Mouse (Mus musculus) T-helper 17 cell (primary cell): ENCODE results near the gene Mdm2.

Source experiments
- in situ Hi-C, 2 experiments: fragments of 300-600 bp; cut with MboI, MseI; formaldehyde crosslinking; loops; 1 replicate in 1 of 2; 2 replicates in 1 of 2; pipeline ENCODE4 v1.15.1; 2025; ENCODE audit warnings: high pct_unique_total_duplicates in 2 of 2

Mdm2 gene

DNA sequence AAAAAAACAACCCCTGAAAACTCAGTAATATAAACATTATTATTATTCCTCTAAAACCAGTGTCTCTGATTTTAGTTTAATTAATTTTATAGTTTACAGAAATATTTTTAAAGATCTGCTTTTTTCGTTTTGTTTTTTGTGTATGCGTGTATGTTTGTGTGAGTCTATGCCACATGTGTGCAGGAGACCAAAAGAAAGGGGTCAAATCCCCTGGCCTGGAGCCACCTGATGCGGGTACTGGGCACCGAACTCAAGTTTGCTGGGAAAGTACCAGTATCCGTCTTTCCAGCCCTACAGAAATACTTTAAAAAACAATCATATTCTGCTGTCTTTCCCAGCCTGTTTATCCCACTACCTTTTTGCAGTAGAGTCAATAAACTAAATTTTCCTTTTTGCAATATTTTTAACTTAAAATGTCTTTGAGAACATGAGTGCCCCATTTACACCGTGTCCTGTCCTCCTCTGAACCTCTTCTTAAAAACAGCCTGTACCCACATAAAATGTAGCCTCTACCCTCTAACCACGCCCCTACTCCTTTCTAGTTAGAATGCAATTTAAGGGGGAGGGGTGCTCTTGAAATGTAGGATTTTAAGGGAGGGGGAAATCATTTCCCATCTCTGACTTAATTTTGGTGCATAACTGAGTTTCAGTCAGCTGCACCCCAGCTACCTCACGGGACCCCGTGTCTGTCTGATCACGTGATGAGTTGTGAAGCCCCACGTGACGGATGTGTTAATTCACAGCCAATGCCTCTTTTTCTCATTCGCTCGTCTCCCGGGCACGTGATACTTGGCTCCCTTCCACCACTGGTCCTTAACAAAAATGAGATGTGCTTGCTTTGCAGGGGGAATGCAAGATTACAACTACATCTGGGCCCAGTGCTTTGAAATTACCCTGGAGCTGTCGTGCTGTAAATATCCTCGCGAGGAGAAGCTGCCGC, 35.2 kb downstream of the Mdm2 start:
- in situ Hi-C loops: loop anchor here in 1 of 2 experiments (10.0 kb wide), 1 partner anchor 101 kb away; no protein-coding TSS in a partner anchor

DNA sequence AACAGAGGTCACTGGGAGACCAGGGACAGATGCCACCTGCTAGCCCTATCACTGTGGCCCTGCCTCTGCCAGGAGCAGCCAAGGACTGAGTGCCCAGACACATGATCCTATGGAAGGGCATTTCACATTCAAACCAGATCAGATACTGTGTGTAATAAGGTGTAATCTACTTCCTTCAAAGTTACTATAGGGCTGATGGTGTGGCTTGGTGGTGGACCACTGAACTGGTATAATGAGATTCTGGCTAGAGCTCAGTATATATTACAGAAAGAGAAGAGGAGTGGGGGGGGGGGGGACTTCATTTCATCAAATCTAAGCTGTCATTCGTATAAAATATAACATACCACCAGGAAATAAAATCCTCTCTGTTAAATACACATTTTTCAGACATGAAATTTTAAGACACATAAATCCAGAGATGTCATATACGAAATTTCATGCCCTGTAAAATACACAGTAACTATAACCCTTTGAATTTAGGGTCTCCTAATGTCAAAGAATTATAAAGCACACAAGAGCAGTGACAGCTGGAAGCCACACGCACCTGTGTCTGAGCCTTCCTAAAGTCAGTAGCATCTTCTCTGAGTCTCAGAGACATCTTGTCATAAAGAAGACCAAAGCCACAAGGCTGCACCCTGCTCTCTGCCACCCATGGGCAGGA, 36.1 kb downstream of the Mdm2 start:
- in situ Hi-C loops: loop anchor here (5.0 to 10.0 kb wide), 2 partner anchors 100 to 102 kb away; no protein-coding TSS in a partner anchor

DNA sequence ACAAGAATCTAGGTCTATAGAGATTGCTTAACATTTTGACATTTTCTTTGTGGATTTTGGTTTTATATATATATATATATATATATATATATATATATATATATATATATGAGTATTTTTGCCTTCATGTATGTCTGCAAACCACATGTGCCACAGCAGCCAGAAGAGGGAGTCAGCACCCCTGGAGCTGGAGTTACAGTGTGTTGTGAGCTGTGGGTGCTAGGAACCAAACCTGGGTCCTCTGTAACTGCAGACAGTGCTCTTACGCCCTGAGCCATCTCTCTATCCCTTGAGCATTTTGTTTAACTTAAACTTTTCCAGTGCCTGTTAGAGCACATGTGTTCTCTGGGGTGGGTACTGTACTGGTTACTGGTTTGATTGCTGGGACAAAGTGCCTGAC, 36.6 kb downstream of the Mdm2 start:
- in situ Hi-C loops: loop anchor here (5.0 to 10.0 kb wide), 2 partner anchors 99 to 102 kb away; no protein-coding TSS in a partner anchor

DNA sequence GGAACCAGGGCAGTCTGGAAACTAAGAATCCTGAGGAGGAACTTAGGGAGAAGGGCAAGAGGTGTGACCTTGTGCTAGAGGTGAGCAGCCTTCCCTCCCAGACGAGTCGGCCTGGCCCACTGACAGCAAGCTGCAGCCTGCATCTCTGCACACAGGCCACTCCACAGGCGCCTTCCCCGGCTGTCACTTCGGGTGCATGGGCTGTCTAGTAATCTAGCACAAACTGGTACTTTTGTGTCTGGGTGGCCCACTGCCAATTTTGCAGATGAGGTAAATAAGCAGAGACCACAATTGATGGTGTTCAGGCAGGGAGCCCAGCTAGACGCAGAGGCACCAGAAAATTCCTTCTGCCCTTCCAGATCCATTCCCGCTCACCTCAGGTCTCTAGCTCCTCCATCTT, 37.9 kb downstream of the Mdm2 start:
- in situ Hi-C loops: loop anchor here (5.0 to 10.0 kb wide), 2 partner anchors 98 to 100 kb away; no protein-coding TSS in a partner anchor

DNA sequence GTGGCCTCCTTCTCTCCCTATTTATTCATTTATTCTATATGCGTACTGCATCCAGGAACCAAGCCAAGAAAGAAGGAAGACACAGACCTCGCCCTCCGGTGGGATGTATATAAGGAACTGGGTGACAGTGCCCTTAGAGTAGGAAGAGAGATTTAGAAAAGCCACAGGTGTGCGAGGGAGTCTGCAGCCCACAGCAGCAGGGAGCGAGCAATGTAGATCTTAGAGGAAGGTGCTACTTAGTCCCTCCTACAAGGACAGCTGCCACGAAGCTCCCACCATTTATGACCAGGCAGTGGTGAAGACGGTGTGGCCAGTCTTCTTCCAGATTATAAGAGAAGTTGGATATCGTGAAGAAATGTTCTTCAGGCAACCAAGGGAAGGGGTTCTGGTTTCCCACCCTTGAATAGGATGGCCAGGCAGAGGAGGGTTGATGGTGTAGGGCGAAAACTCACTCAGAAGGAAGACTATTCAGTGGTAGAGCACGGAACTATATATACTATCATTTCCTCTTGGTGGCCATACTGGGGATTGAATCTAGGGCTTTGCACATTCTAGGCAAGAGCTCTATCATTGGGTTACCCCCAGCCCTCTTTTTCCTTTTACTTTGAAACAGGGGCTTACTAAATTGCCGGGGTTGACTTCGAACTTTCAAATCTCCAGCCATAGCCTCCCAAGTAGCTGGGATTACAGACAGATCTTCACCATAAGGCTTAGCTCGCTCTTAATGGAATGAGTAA, 38.5 kb downstream of the Mdm2 start:
- in situ Hi-C loops: loop anchor here (5.0 to 10.0 kb wide), 2 partner anchors 97 to 100 kb away; no protein-coding TSS in a partner anchor

DNA sequence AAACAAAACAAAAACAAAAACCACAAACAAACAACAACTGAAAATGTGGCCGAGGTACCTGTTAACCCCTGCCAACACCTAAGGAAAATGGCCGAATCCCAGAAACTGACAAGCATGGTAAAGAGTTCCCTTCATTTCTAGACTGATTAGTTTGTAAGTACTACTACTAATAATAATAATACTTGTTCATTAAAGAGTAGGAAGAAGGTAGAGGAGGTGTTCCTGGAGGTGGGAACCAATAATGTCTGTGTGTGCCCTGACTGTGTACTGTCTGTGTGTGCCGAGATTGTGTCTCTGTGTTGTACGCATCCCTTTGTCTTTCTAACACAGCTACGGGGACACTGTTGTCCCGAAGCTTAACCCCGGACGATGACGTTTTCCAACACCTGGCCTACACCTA, 39.3 kb downstream of the Mdm2 start:
- in situ Hi-C loops: loop anchor here (5.0 to 10.0 kb wide), 2 partner anchors 96 to 99 kb away; no protein-coding TSS in a partner anchor

DNA sequence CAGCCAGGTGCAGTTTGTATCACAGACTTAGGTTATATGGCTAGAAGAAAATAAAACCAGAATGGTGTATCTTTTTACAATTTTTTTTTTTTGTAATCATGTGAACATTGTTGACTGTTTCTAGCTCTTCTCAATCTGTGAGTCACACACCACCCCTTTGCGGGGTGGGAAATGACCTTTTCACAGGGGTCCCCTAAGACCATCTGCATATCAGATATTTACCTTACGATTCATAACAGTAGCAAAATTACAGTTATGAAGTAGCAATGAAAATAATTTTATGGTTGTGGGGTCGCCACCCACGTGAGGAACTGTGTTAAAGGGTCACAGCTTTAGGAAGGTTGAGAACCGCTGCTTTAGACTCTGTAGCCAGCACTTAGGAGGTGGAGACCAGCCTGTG, 39.8 kb downstream of the Mdm2 start:
- in situ Hi-C loops: loop anchor here (5.0 to 10.0 kb wide), 2 partner anchors 96 to 98 kb away; no protein-coding TSS in a partner anchor

DNA sequence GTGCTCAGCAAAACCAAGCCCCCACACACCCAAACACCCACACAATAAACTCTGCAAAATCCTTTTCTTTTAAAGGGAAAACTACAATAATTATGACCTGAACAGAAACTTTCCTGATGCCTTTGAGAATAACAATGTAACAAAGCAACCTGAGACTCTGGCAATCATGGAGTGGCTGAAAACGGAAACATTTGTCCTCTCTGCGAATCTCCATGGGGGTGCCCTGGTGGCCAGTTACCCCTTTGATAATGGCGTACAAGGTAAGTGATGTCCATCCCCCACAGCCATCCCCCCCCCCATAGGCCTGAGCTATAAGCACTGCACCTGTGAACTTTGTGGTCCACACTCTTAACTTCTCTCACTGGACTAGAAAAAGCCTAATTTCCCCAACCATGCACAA, 40.5 kb downstream of the Mdm2 start:
- in situ Hi-C loops: loop anchor here (5.0 to 10.0 kb wide), 2 partner anchors 95 to 98 kb away; no protein-coding TSS in a partner anchor

DNA sequence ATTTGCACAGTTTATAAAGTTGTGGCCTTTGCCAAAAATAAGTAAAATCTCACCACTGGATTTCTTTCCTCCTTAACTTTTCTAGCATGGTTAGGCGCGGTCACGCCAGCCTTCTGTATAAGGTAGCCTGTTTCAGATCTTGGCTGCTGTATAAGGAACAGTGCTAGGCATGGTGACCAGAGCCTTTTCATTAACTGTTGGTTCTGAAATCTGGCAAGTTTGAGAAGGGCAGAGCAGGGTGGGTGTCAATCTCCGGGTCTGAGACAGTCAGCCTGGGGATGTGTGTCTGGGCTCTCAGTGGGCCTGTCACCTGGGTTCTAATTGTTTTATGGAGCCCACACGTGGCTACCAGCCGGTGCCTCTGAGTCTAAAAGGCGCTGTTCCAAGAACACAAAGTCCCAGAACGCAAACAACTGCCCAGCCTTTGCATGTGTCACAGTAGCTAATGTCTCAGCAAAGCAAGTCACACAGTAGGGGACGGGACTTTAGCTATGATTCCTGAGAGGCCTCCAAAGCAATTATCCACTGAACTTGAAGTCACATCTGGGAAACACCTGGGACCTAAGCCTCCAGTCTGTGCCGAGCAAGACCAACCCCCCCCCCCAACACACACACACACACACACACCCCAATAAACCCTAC, 41.0 kb downstream of the Mdm2 start:
- in situ Hi-C loops: loop anchor here (5.0 to 10.0 kb wide), 2 partner anchors 95 to 97 kb away; no protein-coding TSS in a partner anchor

DNA sequence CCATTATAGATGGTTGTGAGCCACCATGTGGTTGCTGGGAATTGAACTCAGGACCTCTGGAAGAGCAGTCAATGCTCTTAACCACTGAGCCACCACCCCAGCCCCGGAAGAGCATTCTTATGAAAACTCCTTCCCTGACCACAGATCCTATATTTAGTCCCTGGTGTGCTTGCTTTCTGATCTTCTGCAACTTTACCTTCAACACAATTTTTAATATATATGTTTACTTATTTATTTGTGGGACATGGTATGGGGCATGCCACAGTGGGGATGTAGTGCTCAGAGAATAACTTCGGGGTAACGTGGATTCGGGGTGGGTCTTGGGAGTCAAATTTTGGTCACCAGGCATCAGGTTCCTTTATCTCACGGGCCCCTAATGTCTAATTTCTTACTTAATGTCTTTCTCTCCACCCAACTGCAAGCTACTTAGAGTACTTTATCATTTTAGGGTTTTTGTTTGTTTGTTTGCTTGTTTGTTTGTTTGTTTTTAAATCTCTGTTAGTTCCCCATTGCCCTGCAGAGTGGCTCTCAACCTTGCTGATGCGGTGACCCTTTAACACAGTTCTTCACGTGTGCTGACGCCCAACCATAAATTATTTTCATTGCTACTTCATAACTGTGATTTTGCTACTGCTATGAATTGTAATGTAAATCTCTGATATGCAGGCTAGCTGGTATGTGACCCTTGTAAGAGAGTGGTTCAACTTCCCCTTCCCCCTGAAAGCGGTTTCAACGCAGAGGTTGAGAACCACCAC, 41.8 kb downstream of the Mdm2 start:
- in situ Hi-C loops: no loop called here

DNA sequence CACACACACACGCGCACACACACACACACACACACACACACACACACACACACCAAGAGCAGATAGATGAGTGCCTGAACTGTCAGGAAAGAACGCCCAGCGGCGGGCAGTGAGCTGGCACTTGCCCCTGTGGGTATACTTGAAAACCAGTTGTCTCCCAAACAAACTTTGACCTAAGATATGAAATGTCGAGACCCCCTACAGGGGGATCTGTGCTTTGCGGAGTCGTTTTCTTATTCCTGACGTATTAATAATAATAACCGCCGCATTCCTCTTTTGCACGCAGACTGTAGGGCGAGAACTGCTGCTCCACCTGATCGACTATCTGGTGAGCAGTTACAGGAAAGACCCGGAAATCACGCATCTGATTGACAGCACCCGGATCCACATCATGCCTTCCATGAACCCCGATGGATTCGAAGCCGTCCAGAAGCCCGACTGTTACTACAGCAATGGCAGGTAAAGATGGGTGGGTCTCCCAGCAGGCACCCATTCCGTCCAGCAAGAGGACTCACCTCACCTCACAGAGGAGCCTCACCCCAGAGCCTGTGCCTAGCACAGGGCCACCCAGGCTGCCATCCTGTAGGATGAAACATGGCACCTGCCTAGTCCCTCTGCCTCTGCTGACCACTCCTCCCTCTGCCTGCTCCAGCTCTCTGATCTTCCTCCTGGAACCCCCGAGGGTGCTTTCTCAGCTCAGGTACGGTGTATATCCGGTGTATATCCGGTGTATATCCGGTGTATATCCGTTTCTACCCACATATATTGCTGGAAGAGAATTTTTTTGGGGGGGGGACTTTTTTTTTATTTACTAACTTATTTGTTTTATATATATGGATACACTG, 42.7 kb downstream of the Mdm2 start:
- in situ Hi-C loops: no loop called here

DNA sequence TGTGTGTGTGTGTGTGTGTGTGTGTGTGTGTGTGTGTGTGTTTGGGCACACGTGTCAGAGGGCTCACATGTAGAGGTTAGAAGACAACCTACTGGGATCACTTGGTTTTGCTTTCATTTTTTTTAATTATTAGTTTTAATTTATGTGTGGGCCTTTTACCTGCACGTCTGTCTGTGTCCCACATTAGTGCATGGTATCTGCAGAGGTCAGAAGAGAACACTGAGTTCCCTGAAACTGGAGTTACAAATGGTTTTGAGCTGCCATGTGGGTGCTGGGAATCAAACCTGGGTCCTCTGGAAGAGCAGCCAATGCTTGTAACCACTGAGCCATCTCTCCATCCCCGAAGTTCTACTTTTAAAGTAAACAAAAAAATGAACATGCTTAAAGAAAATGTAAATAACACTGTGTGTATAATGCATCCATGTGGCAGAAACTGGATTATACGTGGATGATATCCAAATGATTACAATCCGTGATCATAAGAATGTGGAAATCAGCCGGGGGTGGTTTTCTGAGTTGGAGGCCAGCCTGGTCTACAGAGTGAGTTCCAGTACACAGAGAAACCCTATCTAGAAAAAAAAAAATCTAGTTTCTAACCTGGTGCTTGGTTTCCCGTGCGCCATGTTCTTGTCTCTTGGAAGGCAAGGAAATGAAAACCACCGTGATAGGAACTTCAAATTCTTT, 43.5 kb downstream of the Mdm2 start:
- in situ Hi-C loops: no loop called here

DNA sequence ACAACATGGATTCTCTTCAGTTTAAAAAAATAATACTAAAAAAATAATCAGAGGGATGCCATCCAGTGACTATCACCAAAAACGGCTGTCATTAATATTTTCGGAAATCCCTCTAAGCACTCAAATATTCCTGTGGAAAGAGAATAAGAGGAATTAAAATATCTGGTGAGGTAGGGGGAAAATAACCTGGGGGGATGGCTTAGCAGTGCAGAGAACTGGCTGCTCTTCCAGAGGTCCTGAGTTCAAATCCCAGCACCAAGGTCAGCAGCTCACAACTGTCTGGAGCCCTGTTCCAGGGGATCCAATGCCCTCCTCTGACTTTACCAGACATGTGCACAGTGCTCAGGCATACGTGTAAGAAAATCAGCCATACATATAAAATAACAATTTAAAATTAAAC, 44.2 kb downstream of the Mdm2 start:
- in situ Hi-C loops: no loop called here

DNA sequence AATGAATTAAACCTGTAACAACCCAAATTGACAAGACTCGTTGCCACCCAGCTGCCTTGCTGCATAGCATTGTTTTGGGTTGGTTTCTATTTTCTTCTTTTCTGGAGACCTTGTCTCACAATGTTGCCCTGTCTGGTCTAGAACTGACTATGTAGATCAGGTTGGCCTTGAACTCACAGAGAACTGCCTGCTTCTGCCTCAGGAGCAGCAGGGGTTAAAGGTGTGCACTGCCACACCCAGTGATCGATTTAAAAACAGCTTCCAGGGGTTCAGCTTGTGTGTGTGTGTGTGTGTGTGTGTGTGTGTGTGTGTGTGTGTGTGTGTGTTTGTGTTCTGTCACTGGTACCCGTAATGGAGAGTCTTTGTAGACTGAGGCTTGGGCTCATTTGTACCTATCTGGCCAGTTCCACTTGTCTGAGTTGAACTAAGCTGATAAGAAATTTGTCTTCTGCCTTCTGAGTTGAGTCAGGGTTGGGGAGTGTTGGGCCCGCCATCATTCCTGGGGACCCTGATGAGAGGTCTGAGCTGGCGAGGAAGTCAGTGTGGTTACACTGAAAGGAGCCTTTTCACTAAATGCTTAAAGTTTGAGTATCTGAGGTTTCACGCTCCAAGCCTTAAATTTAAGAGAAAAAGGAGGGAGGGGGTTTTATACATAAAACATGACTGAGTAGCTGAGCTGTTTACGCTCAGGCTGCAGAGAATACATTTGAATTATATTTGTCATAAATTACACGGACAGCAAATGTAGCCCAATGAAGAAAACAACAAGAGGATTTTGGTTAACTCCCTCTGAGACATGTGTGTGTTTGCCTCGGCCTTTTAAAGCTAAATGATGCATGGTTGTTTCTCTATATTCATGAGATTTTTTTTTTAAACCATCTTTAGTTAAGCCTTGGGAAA, 44.9 kb downstream of the Mdm2 start:
- in situ Hi-C loops: no loop called here

DNA sequence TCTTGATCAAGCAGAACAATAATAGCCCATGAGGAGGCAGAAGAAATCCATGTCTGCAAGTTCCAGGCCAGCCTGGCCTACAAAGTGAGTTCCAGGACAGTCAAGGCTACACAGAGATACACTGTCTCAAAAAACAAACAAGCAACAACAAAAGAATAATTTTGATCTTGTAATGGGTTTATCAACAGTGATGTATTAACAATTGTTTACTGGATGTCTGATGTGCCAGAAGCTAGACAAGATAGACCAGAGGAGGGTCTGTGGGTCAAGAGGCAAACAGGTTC, 45.7 kb downstream of the Mdm2 start:
- in situ Hi-C loops: no loop called here

DNA sequence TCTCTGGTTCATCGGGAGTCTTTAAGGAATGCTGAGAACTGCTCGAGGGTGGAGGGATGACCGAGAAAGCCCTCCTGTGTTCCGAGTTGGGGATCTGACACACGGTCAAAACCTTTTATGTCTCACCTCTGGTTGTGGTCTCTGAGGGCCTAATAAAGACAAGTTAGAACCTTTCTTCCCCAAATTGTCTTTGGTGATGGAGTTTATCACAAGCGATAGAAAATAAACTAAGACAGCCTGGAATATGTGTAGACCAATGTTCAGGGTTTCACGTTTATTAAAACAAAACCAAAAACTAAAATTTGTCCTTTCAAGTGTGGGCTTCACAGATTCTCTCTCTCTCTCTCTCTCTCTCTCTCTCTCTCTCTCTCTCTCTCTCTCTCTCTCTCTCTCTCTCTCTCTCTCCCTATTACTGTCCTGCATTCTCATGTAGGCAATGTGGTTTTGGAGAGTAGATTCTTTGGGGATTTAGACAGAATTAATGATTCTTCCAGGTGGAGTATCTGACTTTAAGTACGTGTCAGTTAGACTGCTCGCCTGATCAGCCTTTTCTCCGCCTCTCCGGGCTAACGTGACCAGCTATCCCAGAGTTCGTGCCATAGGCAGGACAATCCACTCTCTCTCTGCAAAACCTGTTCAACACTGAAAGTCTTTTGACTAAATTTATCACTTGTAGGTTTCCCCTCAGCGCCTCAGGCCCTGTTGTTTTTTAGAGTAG, 46.2 kb downstream of the Mdm2 start:
- in situ Hi-C loops: no loop called here

DNA sequence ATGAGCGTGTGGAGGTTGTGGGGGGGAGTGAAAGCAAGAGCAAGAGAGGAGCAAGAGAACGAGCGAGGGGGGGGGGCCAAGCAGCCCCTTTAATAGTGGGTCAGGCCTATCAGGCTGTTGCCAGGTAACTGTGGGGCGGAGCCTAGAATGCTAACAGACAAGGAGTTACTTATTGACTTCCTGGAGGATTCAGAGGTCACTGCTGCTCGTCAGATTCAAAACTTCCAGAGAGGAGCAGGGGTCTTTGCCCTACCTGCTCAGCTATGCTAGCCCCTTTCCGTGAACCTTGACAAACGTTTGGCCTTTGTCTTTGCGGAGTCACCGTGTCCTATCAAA, 46.7 kb downstream of the Mdm2 start:
- in situ Hi-C loops: no loop called here
